Mouse (Mus musculus) embryonic fibroblast, embryonic 13.5 days (primary cell): ENCODE results near the gene Pate2.
"Not testable (repeated sequence)": the region's sequence is repeated elsewhere in the genome, so short reads cannot be mapped to it uniquely, and the experiment has no call there.

Source experiments
- CTCF ChIP-seq: IDR thresholded peaks from 2 replicates; pipeline ENCODE4 v1.5.1; 2011; ENCODE audit warnings: mild to moderate bottlenecking, control low read depth, low read length, moderate library complexity, borderline replicate concordance; ENCODE audit not compliant: insufficient read depth
- POLR2A ChIP-seq: IDR thresholded peaks from 2 replicates; pipeline ENCODE4 v1.6.1; 2011; ENCODE audit warnings: low read depth, mild to moderate bottlenecking, control low read depth, low read length, moderate library complexity

DNA sequence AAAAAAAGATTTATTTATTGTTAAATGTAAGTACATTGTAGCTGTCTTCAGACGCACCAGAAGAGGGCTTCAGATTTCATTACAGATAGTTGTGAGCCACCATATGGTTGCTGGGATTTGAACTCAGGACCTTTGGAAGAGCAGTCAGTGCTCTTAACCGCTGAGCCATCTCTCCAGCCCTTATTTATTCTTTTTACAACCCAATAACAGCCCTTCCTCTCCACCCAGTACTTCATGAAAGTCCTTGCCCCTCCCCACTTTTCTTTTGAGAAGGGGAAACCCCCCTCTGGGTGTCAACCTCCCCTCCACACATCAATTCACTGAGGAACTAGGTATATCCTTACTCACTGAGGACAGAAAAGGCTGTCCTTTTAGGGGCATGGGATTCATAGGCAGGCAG is 46.7 kb downstream of the Pate2 start:
- not testable (repeated sequence) for TF ChIP-seq CTCF, POLR2A
